Mouse (Mus musculus) liver, embryonic 11.5 days (tissue): Measurements from ENCODE around the gene Tmem265. TPM values are rescaled to one million over a fixed set of nuclear protein-coding genes. Genes with fewer than 3 reads are reported as not detected.

ENCODE experiments used
- ATAC-seq: fragments of 200-750 bp; cut with Nextera tagmentation; replicated peaks from 2 replicates; pipeline ENCODE4 v1.8.0; 2017; ENCODE audit warnings: moderate number of reproducible peaks, mild to moderate bottlenecking, moderate TSS enrichment, moderate library complexity; ENCODE audit not compliant: low FRiP score
- DNase-seq: peaks from one replicate; pipeline ENCODE4 v3.0.0-alpha.2; 2017; ENCODE audit warnings: low spot score
- H3K27ac ChIP-seq: fragments of 300-500 bp; sonication (generic); 2 replicates; pipeline ENCODE4 v1.5.1; 2014; ENCODE audit warnings: mild to moderate bottlenecking, low read depth, low read length, control low read depth
- H3K27me3 ChIP-seq: fragments of 300-500 bp; sonication (generic); replicated peaks from 2 replicates; pipeline ENCODE4 v1.6.1; 2014; ENCODE audit warnings: low read length, mixed read lengths; ENCODE audit not compliant: control insufficient read depth, insufficient read depth
- H3K36me3 ChIP-seq: fragments of 300-500 bp; sonication (generic); 2 replicates; pipeline ENCODE4 v1.6.1; 2014; ENCODE audit warnings: mild to moderate bottlenecking, low read length, moderate library complexity, mixed read lengths; ENCODE audit not compliant: control insufficient read depth, insufficient read depth
- H3K4me1 ChIP-seq: fragments of 300-500 bp; sonication (generic); replicated peaks from 2 replicates; pipeline ENCODE4 v1.6.1; 2014; ENCODE audit warnings: low read length, mixed read lengths; ENCODE audit not compliant: control insufficient read depth, insufficient read depth
- H3K4me2 ChIP-seq: fragments of 300-500 bp; sonication (generic); 2 replicates; pipeline ENCODE4 v1.6.1; 2014; ENCODE audit warnings: mild to moderate bottlenecking, control low read depth, moderate library complexity
- H3K4me3 ChIP-seq: fragments of 300-500 bp; sonication (generic); 2 replicates; pipeline ENCODE4 v1.5.1; 2014; ENCODE audit warnings: low read depth, low read length, control low read depth
- H3K9ac ChIP-seq: fragments of 300-500 bp; sonication (generic); 2 replicates; pipeline ENCODE4 v1.6.1; 2014; ENCODE audit warnings: low read depth, low read length, control low read depth
- H3K9me3 ChIP-seq: fragments of 300-500 bp; sonication (generic); 2 replicates; pipeline ENCODE4 v1.6.1; 2016; ENCODE audit warnings: low read length, inconsistent platforms, mixed read lengths; ENCODE audit not compliant: control insufficient read depth
- WGBS: fragments of 180-500 bp; shearing (Covaris S2); extraction: QIAGEN DNeasy Blood & Tissue Kit; methylation state at CpG from one replicate; pipeline ENCODE4 v1.1.7; 2014; 5-methylcytosine and 5-hydroxymethylcytosine counted together
- polyA plus RNA-seq: library from polyadenylated mRNA; unstranded; fragments of >200 nt; fragmentation: Nextera tagmentation; extraction: Ambion mirVana; gene quantifications from 2 replicates; pipeline ENCODE4 v1.2.1, GENCODE M21; 2014

The Tmem265 gene
- polyA plus RNA-seq, 1 experiment from 2014 or later = 6.9 TPM

GRCm38 (mm10) chr7:127583260-127583659 is 22.1 kb downstream of the Tmem265 start:
- no peaks in the 10 kb centered on the region for H3K27me3 ChIP-seq
- H3K4me3 ChIP-seq = no peak overlapping the region
- no peak overlapping the region for H3K9ac ChIP-seq
- no peak overlapping the region for H3K4me2 ChIP-seq
- ATAC-seq (no peak), DNase-seq (no peak)
- H3K36me3 ChIP-seq = peaks cover 25% of the 10 kb centered on the region
- peaks cover 21% of the 10 kb centered on the region for H3K4me1 ChIP-seq
- H3K9me3 ChIP-seq = no peaks in the 10 kb centered on the region
- WGBS = 91% methylated on average over 6 of the region's 6 CpGs
- H3K27ac ChIP-seq = no peak overlapping the region

GRCm38 (mm10) chr7:127585031-127585430 is 23.8 kb downstream of the Tmem265 start:
- no peak overlapping the region for H3K27ac ChIP-seq
- no peak overlapping the region for H3K4me3 ChIP-seq
- WGBS = 90% methylated on average over 7 of the region's 7 CpGs
- H3K9ac ChIP-seq = no peak overlapping the region
- no peak overlapping the region for H3K4me2 ChIP-seq
- ATAC-seq (no peak), DNase-seq (no peak)
- H3K27me3 ChIP-seq = no peaks in the 10 kb centered on the region
- H3K4me1 ChIP-seq = peaks cover 28% of the 10 kb centered on the region
- H3K9me3 ChIP-seq = no peaks in the 10 kb centered on the region
- peaks cover 20% of the 10 kb centered on the region; the same call in 1 of the 2 replicates for H3K36me3 ChIP-seq

- ATAC-seq (peak; percentile 32), DNase-seq (no peak)
- Histone ChIP-seq H3K9ac (peak overlapping the region; percentile 28; the same call in 1 of the 2 replicates), H3K4me3 (no peak overlapping the region), H3K9me3 (no peaks in the 10 kb centered on the region), H3K36me3 (peaks cover 29% of the 10 kb centered on the region), H3K27ac (peak overlapping the region; percentile 1; the same call in 1 of the 2 replicates), H3K4me1 (peaks cover 28% of the 10 kb centered on the region), H3K27me3 (no peaks in the 10 kb centered on the region), H3K4me2 (peak overlapping the region; percentile 12)
- 59% methylated on average over 6 of the region's 6 CpGs for WGBS
Measured at GRCm38 (mm10) chr7:127586149-127586548, 25.0 kb downstream of the Tmem265 start.

- Histone ChIP-seq H3K36me3 (peaks cover 33% of the 10 kb centered on the region), H3K9ac (no peak overlapping the region; the same call in 1 of the 2 replicates), H3K4me2 (peak overlapping the region; percentile 94), H3K4me1 (peaks cover 28% of the 10 kb centered on the region), H3K27me3 (no peaks in the 10 kb centered on the region), H3K4me3 (peak overlapping the region; percentile 95), H3K9me3 (no peaks in the 10 kb centered on the region), H3K27ac (no peak overlapping the region)
- ATAC-seq = no peak
- DNase-seq = no peak
- WGBS = 68% methylated on average over 5 of the region's 5 CpGs
Measured at GRCm38 (mm10) chr7:127587196-127587595, 26.0 kb downstream of the Tmem265 start.

- Histone ChIP-seq H3K4me1 (peaks cover 28% of the 10 kb centered on the region), H3K9ac (peak within 1 kb of the TSS; percentile 89), H3K27me3 (no peaks in the 10 kb centered on the region), H3K4me2 (peak within 1 kb of the TSS; percentile 94), H3K9me3 (no peaks in the 10 kb centered on the region), H3K4me3 (peak within 1 kb of the TSS; percentile 95), H3K36me3 (peaks cover 33% of the 10 kb centered on the region), H3K27ac (peak within 1 kb of the TSS; percentile 45; the same call in 1 of the 2 replicates)
- peak; percentile 95 for ATAC-seq
- WGBS = under 1% methylated on average over 50 of the region's 50 CpGs
- peak; percentile 91 for DNase-seq
Measured at GRCm38 (mm10) chr7:127588011-127588871, 27.1 kb downstream of the Tmem265 start, which contains the start of the genes Ccdc189 and Rnf40. Gene Ccdc189, minus strand, starts transcription at chr7:127588595. Gene Rnf40, plus strand, starts transcription at chr7:127588767.

- H3K9ac ChIP-seq = peak overlapping the region; percentile 89
- H3K36me3 ChIP-seq = peaks cover 36% of the 10 kb centered on the region
- DNase-seq = no peak
- H3K4me3 ChIP-seq = peak overlapping the region; percentile 95
- H3K27me3 ChIP-seq = no peaks in the 10 kb centered on the region
- peak overlapping the region; percentile 94 for H3K4me2 ChIP-seq
- H3K9me3 ChIP-seq = no peaks in the 10 kb centered on the region
- peaks cover 28% of the 10 kb centered on the region for H3K4me1 ChIP-seq
- 0 out of 2 replicates have a peak overlapping the region, but pooled peaks have one; percentile 45 for H3K27ac ChIP-seq
- no peak for ATAC-seq
- WGBS = 4% methylated on average over 29 of the region's 29 CpGs
Measured at GRCm38 (mm10) chr7:127588901-127589300, 27.7 kb downstream of the Tmem265 start.

GRCm38 (mm10) chr7:127589637-127590036 is 28.4 kb downstream of the Tmem265 start:
- H3K4me2 ChIP-seq = peak overlapping the region; percentile 94
- WGBS = 95% methylated on average over 9 of the region's 9 CpGs
- H3K9me3 ChIP-seq = no peaks in the 10 kb centered on the region
- H3K27me3 ChIP-seq = no peaks in the 10 kb centered on the region
- ATAC-seq (no peak), DNase-seq (no peak)
- peaks cover 43% of the 10 kb centered on the region for H3K36me3 ChIP-seq
- no peak overlapping the region for H3K27ac ChIP-seq
- H3K4me1 ChIP-seq = peaks cover 28% of the 10 kb centered on the region
- H3K9ac ChIP-seq = peak overlapping the region; percentile 89
- H3K4me3 ChIP-seq = peak overlapping the region; percentile 95

GRCm38 (mm10) chr7:127591108-127591507 is 29.9 kb downstream of the Tmem265 start:
- Histone ChIP-seq H3K4me1 (peaks cover 22% of the 10 kb centered on the region), H3K9me3 (no peaks in the 10 kb centered on the region), H3K36me3 (peaks cover 58% of the 10 kb centered on the region), H3K27me3 (no peaks in the 10 kb centered on the region), H3K4me2 (no peak overlapping the region), H3K4me3 (no peak overlapping the region), H3K27ac (no peak overlapping the region), H3K9ac (no peak overlapping the region)
- WGBS = 95% methylated on average over 10 of the region's 10 CpGs
- ATAC-seq = no peak
- DNase-seq = no peak
